Comparison of ENCODE assay signal across 17 mouse cellular contexts in the genomic region with DNA sequence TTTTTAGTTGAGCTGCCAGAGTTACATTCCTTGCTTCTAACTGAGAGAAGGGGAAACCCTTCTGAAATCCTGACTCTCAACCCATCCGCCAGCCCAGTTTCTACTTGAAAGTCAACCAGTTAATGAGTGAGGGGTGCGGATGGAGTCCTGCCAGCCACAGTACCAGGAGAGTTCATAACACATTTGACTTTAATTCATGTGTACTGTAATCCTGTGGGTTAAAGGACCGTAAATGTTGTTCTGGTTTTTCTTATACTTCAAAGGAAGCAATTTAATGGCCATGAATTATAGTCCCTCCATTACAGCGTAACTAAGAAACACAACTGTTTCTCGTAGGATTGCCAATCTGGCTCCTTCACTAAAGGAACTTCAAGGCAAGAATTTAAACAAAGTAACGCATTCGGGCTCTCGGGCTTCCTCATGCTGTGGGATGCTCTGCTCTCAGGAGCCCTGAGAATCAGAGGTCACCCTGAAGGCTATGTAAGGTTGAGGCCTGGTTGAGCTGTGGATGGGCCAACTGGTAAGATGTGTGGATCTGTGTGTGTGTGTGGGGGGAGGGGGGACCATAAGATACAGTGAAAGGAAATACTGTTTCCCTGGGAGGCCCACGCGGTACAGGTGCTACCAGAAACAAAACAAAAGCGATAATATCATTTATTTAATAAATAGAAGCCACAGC.
DNase-seq lines count a peak whose midpoint lies in the region; ATAC-seq and TF ChIP-seq lines count a peak whose summit lies in the region.
"Had no signal": no experiment of that assay in that cellular context is flagged by ENCODE, and none has a peak within 500 bp of the region (broad histone marks: within the 10 kb centered on the region; RNA-seq: fewer than 3 reads in every experiment).

No protein-coding gene starts in this region.

- no peaks in the 10 kb centered on the region for H3K9me3 ChIP-seq in intestine, embryonic 14.5 days (ENCODE audit: control insufficient read depth, low read length)
- H3K9me3 ChIP-seq in intestine, postnatal 0 days (ENCODE audit: control insufficient read depth): no peaks in the 10 kb centered on the region
- no peaks in the 10 kb centered on the region for H3K9me3 ChIP-seq in limb, embryonic 13.5 days
- no peaks in the 10 kb centered on the region for H3K9me3 ChIP-seq in stomach, postnatal 0 days (ENCODE audit: control insufficient read depth, low read length)
- no peaks in the 10 kb centered on the region for H3K9me3 ChIP-seq in midbrain, embryonic 14.5 days (ENCODE audit: control insufficient read depth, low read length)
- H3K9me3 ChIP-seq: forebrain, embryonic 12.5 days had no signal

- DNase-seq in intestine, embryonic 14.5 days (ENCODE audit: low spot score): no peak
- peak; percentile 55 to 70 for DNase-seq in kidney, postnatal 4 days
- DNase-seq in kidney, adult 18-20 months: no peak
- DNase-seq in stomach, postnatal 0 days (ENCODE audit: low spot score): no peak
- DNase-seq in midbrain, embryonic 14.5 days: no peak
- DNase-seq: cerebellum, postnatal 14 days; gastrocnemius, postnatal 25 days; liver; liver, postnatal 0 days; right cerebral cortex, postnatal 25 days; thymus, adult 18-20 months had no signal

- H3K27me3 ChIP-seq in intestine, embryonic 14.5 days (replicated peaks; ENCODE audit: control insufficient read depth, insufficient read depth, low read length): no peaks in the 10 kb centered on the region
- no peaks in the 10 kb centered on the region for H3K27me3 ChIP-seq in intestine, postnatal 0 days (replicated peaks; ENCODE audit: control insufficient read depth, insufficient read depth, low read length)
- H3K27me3 ChIP-seq in limb, embryonic 13.5 days: peaks cover 11% of the 10 kb centered on the region
- no peaks in the 10 kb centered on the region for H3K27me3 ChIP-seq in stomach, postnatal 0 days (ENCODE audit: control insufficient read depth, insufficient read depth, low read length)
- no peaks in the 10 kb centered on the region; the same call in 1 of the 2 replicates for H3K27me3 ChIP-seq in midbrain, embryonic 14.5 days (ENCODE audit: control insufficient read depth, insufficient read depth, low read length)
- H3K27me3 ChIP-seq: CH12.LX had no signal

- H3K4me1 ChIP-seq in intestine, embryonic 14.5 days (replicated peaks; ENCODE audit: control insufficient read depth, insufficient read depth, low read length): peaks cover 26% of the 10 kb centered on the region
- no peaks in the 10 kb centered on the region for H3K4me1 ChIP-seq in intestine, postnatal 0 days (replicated peaks; ENCODE audit: control insufficient read depth, insufficient read depth, low read length)
- H3K4me1 ChIP-seq in limb, embryonic 13.5 days: peaks cover 66% of the 10 kb centered on the region
- H3K4me1 ChIP-seq in stomach, postnatal 0 days (replicated peaks; ENCODE audit: control insufficient read depth, insufficient read depth): no peaks in the 10 kb centered on the region
- H3K4me1 ChIP-seq in midbrain, embryonic 14.5 days (ENCODE audit: control insufficient read depth, insufficient read depth, low read length): no peaks in the 10 kb centered on the region

- H3K36me3 ChIP-seq in intestine, embryonic 14.5 days (ENCODE audit: control insufficient read depth, insufficient read depth, low read length): no peaks in the 10 kb centered on the region
- H3K36me3 ChIP-seq in intestine, postnatal 0 days (ENCODE audit: control insufficient read depth, insufficient read depth): no peaks in the 10 kb centered on the region
- H3K36me3 ChIP-seq in limb, embryonic 13.5 days: no peaks in the 10 kb centered on the region
- H3K36me3 ChIP-seq in stomach, postnatal 0 days (ENCODE audit: control insufficient read depth, insufficient read depth, low read length): no peaks in the 10 kb centered on the region
- no peaks in the 10 kb centered on the region for H3K36me3 ChIP-seq in midbrain, embryonic 14.5 days (ENCODE audit: control insufficient read depth, insufficient read depth, low read length)
- H3K36me3 ChIP-seq: forebrain, embryonic 12.5 days had no signal

- no peak overlapping the region for H3K4me3 ChIP-seq in intestine, embryonic 14.5 days (ENCODE audit: low read depth, low read length)
- H3K4me3 ChIP-seq in intestine, postnatal 0 days (ENCODE audit: low read depth, low read length): no peak overlapping the region
- no peak overlapping the region for H3K4me3 ChIP-seq in limb, embryonic 13.5 days
- H3K4me3 ChIP-seq in stomach, postnatal 0 days (ENCODE audit: low read depth, low read length): no peak overlapping the region
- no peak overlapping the region for H3K4me3 ChIP-seq in midbrain, embryonic 14.5 days (replicated peaks; ENCODE audit: low read depth, low read length)
- H3K4me3 ChIP-seq: forebrain, embryonic 12.5 days; layer of hippocampus, adult 2 months had no signal

- H3K4me2 ChIP-seq in intestine, embryonic 14.5 days (ENCODE audit: low read length): no peak overlapping the region
- no peak overlapping the region for H3K4me2 ChIP-seq in intestine, postnatal 0 days (replicated peaks; ENCODE audit: low read depth)
- H3K4me2 ChIP-seq in limb, embryonic 13.5 days (replicated peaks): peak overlapping the region; percentile 25
- no peak overlapping the region for H3K4me2 ChIP-seq in stomach, postnatal 0 days (replicated peaks; ENCODE audit: low read depth)
- no peak overlapping the region for H3K4me2 ChIP-seq in midbrain, embryonic 14.5 days (ENCODE audit: low read length)
- H3K4me2 ChIP-seq: forebrain, embryonic 12.5 days had no signal

- no peak overlapping the region for H3K27ac ChIP-seq in intestine, embryonic 14.5 days (ENCODE audit: low read depth)
- no peak overlapping the region for H3K27ac ChIP-seq in intestine, postnatal 0 days (ENCODE audit: low read depth, low read length)
- H3K27ac ChIP-seq in limb, embryonic 13.5 days: peak overlapping the region; percentile 55; the same call in 1 of the 2 replicates
- no peak overlapping the region for H3K27ac ChIP-seq in stomach, postnatal 0 days (replicated peaks)
- H3K27ac ChIP-seq in midbrain, embryonic 14.5 days (replicated peaks; ENCODE audit: low read depth, low read length): no peak overlapping the region
- H3K27ac ChIP-seq: forebrain, embryonic 12.5 days; layer of hippocampus, adult 2 months had no signal

- 0 out of 2 replicates have a peak, but pooled peaks have one; percentile 10 for ATAC-seq in intestine, embryonic 14.5 days (replicated peaks; ENCODE audit: low FRiP score, low TSS enrichment, low read depth)
- ATAC-seq in intestine, postnatal 0 days: no peak
- peak; percentile 51 for ATAC-seq in limb, embryonic 13.5 days (ENCODE audit: low FRiP score, low read depth)
- ATAC-seq in stomach, postnatal 0 days (ENCODE audit: low FRiP score, low TSS enrichment): peak; percentile 44; the same call in 1 of the 2 replicates
- ATAC-seq in midbrain, embryonic 14.5 days (ENCODE audit: low FRiP score, low TSS enrichment): no peak
- no peak for ATAC-seq in erythroblast, adult 5-6 weeks (replicated peaks; ENCODE audit: low FRiP score, poor library complexity, severe bottlenecking)
- ATAC-seq: liver, postnatal 0 days had no signal

- WGBS in intestine, embryonic 14.5 days: 50% methylated on average over 11 of the region's 11 CpGs
- 78% methylated on average over 11 of the region's 11 CpGs for WGBS in intestine, postnatal 0 days
- 14% methylated on average over 11 of the region's 11 CpGs for WGBS in limb, embryonic 13.5 days
- 62% methylated on average over 11 of the region's 11 CpGs for WGBS in stomach, postnatal 0 days
- 89% methylated on average over 11 of the region's 11 CpGs for WGBS in midbrain, embryonic 14.5 days

- no peak for TF ChIP-seq CTCF in intestine, postnatal 0 days (IDR thresholded peaks at IDR 0.05; ENCODE audit: low read depth)
- no peak for TF ChIP-seq CTCF in stomach, postnatal 0 days (IDR thresholded peaks at IDR 0.05; ENCODE audit: low read depth)

- no peak overlapping the region for H3K9ac ChIP-seq in intestine, embryonic 14.5 days (ENCODE audit: low read length)
- H3K9ac ChIP-seq in intestine, postnatal 0 days (ENCODE audit: low read depth, low read length): no peak overlapping the region
- H3K9ac ChIP-seq in limb, embryonic 13.5 days: no peak overlapping the region
- H3K9ac ChIP-seq in stomach, postnatal 0 days (ENCODE audit: low read length): no peak overlapping the region
- H3K9ac ChIP-seq in midbrain, embryonic 14.5 days (replicated peaks; ENCODE audit: low read length): no peak overlapping the region
- H3K9ac ChIP-seq: forebrain, embryonic 12.5 days; liver, postnatal 0 days had no signal

- no peak for TF ChIP-seq EP300 in stomach, postnatal 0 days (optimal IDR thresholded peaks at IDR 0.05)

Comparison
In these comparisons a context has a peak if more than half of its experiments do, and no peak if none do; other contexts are left out.
1. ATAC-seq: peak in intestine, embryonic 14.5 days (single experiment), limb, embryonic 13.5 days (single experiment) and stomach, postnatal 0 days (single experiment); none in intestine, postnatal 0 days (single experiment), midbrain, embryonic 14.5 days (single experiment) and erythroblast, adult 5-6 weeks (single experiment).
2. DNase-seq: peak in kidney, postnatal 4 days (2 of 2); none in intestine, embryonic 14.5 days (single experiment), kidney, adult 18-20 months (single experiment), stomach, postnatal 0 days (single experiment) and midbrain, embryonic 14.5 days (single experiment).